In the genomic region with DNA sequence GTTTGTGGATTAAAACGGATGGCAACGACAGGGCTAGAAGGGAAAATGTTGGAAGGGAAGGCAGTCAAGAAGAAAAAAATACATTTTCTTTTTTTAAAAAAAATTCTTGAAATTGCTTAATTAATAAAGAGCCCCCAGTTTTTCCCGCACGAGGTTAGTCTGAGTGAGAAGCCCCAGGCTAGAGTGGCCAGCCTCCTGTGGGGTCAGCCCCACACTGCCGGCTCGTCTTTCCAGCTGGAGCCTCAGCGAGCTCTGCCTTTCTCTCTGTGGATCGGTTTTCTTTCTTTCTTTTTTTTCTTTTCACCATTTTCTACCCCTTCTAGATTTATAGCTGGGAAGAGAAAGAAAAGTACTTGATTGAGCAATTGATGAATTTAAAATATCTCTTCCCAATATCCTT, we compare ENCODE assay signal across 8 mouse cellular contexts. TPM values are rescaled to one million over a fixed set of nuclear protein-coding genes. Genes with fewer than 3 reads are reported as not detected.
DNase-seq lines count a peak whose midpoint lies in the region; ATAC-seq and TF ChIP-seq lines count a peak whose summit lies in the region.

No protein-coding gene starts in this region.

- H3K27ac ChIP-seq in heart, embryonic 10.5 days, result peak overlapping the region; percentile 99
- peak overlapping the region; percentile 97 for H3K27ac ChIP-seq in cortical plate, adult 2 months (ENCODE audit: insufficient read depth, low read length)
- peak overlapping the region; percentile 99 for H3K27ac ChIP-seq in hindbrain, embryonic 11.5 days (ENCODE audit: low read depth, low read length)
- H3K27ac ChIP-seq in midbrain, embryonic 11.5 days (ENCODE audit: low read depth, low read length), result peak overlapping the region; percentile 97

- peak overlapping the region; percentile 95 for H3K4me2 ChIP-seq in hindbrain, embryonic 11.5 days (replicated peaks; ENCODE audit: low read depth, low read length)
- H3K4me2 ChIP-seq in midbrain, embryonic 11.5 days, result peak overlapping the region; percentile 79

- intact Hi-C loops in heart, postnatal 25 days (cut with DNase I), result loop anchor here (5.0 kb wide), 1 partner anchor 109 kb away; the partner anchor contains the start of gene Actg1

- H3K36me3 ChIP-seq in heart, embryonic 10.5 days, result peaks cover 9% of the 10 kb centered on the region; the same call in 1 of the 2 replicates
- H3K36me3 ChIP-seq in hindbrain, embryonic 11.5 days (ENCODE audit: control insufficient read depth, insufficient read depth, low read length), result no peaks in the 10 kb centered on the region
- no peaks in the 10 kb centered on the region for H3K36me3 ChIP-seq in midbrain, embryonic 11.5 days (ENCODE audit: control insufficient read depth, insufficient read depth, low read length)

- TF ChIP-seq POLR2A in cortical plate, adult 2 months (IDR thresholded peaks at IDR 0.05; ENCODE audit: extremely low read depth, insufficient read depth, low read length), result no peak

- H3K27me3 ChIP-seq in heart, embryonic 10.5 days (ENCODE audit: insufficient read depth, poor library complexity, severe bottlenecking), result no peaks in the 10 kb centered on the region
- no peaks in the 10 kb centered on the region for H3K27me3 ChIP-seq in hindbrain, embryonic 11.5 days (ENCODE audit: control insufficient read depth, insufficient read depth, low read length)
- no peaks in the 10 kb centered on the region for H3K27me3 ChIP-seq in midbrain, embryonic 11.5 days (ENCODE audit: control insufficient read depth, insufficient read depth, low read length)

- H3K9me3 ChIP-seq in heart, embryonic 10.5 days, result no peaks in the 10 kb centered on the region
- H3K9me3 ChIP-seq in hindbrain, embryonic 11.5 days (ENCODE audit: control insufficient read depth, low read length), result no peaks in the 10 kb centered on the region
- no peaks in the 10 kb centered on the region for H3K9me3 ChIP-seq in midbrain, embryonic 11.5 days (ENCODE audit: control insufficient read depth, low read length)

- H3K9ac ChIP-seq in hindbrain, embryonic 11.5 days (ENCODE audit: low read depth, low read length), result peak overlapping the region; percentile 100
- H3K9ac ChIP-seq in midbrain, embryonic 11.5 days (ENCODE audit: low read length), result peak overlapping the region; percentile 100

- no peak for ATAC-seq in hindbrain, embryonic 11.5 days (ENCODE audit: low FRiP score)
- ATAC-seq in midbrain, embryonic 11.5 days (ENCODE audit: low FRiP score), result no peak

- H3K4me1 ChIP-seq in heart, embryonic 10.5 days, result peaks cover 64% of the 10 kb centered on the region
- peaks cover 6% of the 10 kb centered on the region; the same call in 1 of the 2 replicates for H3K4me1 ChIP-seq in cortical plate, adult 2 months (ENCODE audit: control insufficient read depth, insufficient read depth, low read length)
- peaks cover 34% of the 10 kb centered on the region for H3K4me1 ChIP-seq in hindbrain, embryonic 11.5 days (replicated peaks; ENCODE audit: control insufficient read depth, insufficient read depth, low read length)
- H3K4me1 ChIP-seq in midbrain, embryonic 11.5 days (ENCODE audit: control insufficient read depth, insufficient read depth, low read length), result peaks cover 41% of the 10 kb centered on the region

- no peak for TF ChIP-seq CTCF in cortical plate, adult 2 months (IDR thresholded peaks at IDR 0.05; ENCODE audit: extremely low read depth, insufficient read depth, low read length)

- peak overlapping the region; percentile 89 for H3K4me3 ChIP-seq in heart, embryonic 10.5 days
- peak overlapping the region; percentile 85 for H3K4me3 ChIP-seq in cortical plate, adult 2 months (ENCODE audit: insufficient read depth, low read length)
- H3K4me3 ChIP-seq in hindbrain, embryonic 11.5 days (ENCODE audit: low read depth, low read length), result peak overlapping the region; percentile 87
- peak overlapping the region; percentile 97 for H3K4me3 ChIP-seq in midbrain, embryonic 11.5 days (ENCODE audit: low read depth, low read length)

- WGBS in heart, embryonic 10.5 days, result 9% methylated on average over 8 of the region's 8 CpGs
- 2% methylated on average over 8 of the region's 8 CpGs for WGBS in hindbrain, embryonic 11.5 days
- 1% methylated on average over 8 of the region's 8 CpGs for WGBS in midbrain, embryonic 11.5 days

- no peak for DNase-seq in heart, embryonic 10.5 days (ENCODE audit: low spot score)
- DNase-seq in heart, postnatal 25 days (ENCODE audit: low spot score), result no peak
- DNase-seq in hindbrain, embryonic 11.5 days (ENCODE audit: low spot score), result peak; percentile 60
- DNase-seq in midbrain, embryonic 11.5 days (ENCODE audit: low spot score, missing footprints), result peak; percentile 94
- DNase-seq in frontal cortex, postnatal 25 days (ENCODE audit: low spot score in 2 of 2), result no peak
- no peak for DNase-seq in right cerebral cortex, postnatal 10 days (ENCODE audit: low spot score in 2 of 2)
- no peak for DNase-seq in gastrocnemius, postnatal 4 days (ENCODE audit: low spot score in 2 of 2)

RNA-seq across cellular contexts. Expression of gene Bahcc1, which starts 5.6 kb away (rescaled TPM):
- polyA plus RNA-seq in heart, embryonic 10.5 days (2016; fragmentation: Nextera tagmentation; extraction: Ambion mirVana), result 7.7 and 12.9 TPM in 2 replicates
- 1 to 10 TPM; 7.8 to 8.3 TPM for total RNA-seq in heart, postnatal 25 days (2021)
- 10.1 and 10.2 TPM in 2 replicates for polyA plus RNA-seq in cortical plate, adult 2 months (2012; rRNA removed)
- 18.1 and 23.1 TPM in 2 replicates for polyA plus RNA-seq in hindbrain, embryonic 11.5 days (2014; fragmentation: Nextera tagmentation; extraction: Ambion mirVana)
- 17.6 and 20.6 TPM in 2 replicates for polyA plus RNA-seq in midbrain, embryonic 11.5 days (2014; fragmentation: Nextera tagmentation; extraction: Ambion mirVana)
- total RNA-seq in gastrocnemius, postnatal 4 days (2021), result 10 to 100 TPM; 13.6 to 15.1 TPM

Comparison
In these comparisons a context has a peak if more than half of its experiments do, and no peak if none do; other contexts are left out.
1. DNase-seq: peak in hindbrain, embryonic 11.5 days (single experiment) and midbrain, embryonic 11.5 days (single experiment); none in heart, embryonic 10.5 days (single experiment), heart, postnatal 25 days (single experiment), frontal cortex, postnatal 25 days (0 of 2), right cerebral cortex, postnatal 10 days (0 of 2) and gastrocnemius, postnatal 4 days (0 of 2).
2. Peak in every context shown above with its lines, with median percentiles within 50 percentile points of each other: H3K27ac ChIP-seq and H3K4me3 ChIP-seq.